ENCODE assay signal across 15 mouse cellular contexts in the genomic region with DNA sequence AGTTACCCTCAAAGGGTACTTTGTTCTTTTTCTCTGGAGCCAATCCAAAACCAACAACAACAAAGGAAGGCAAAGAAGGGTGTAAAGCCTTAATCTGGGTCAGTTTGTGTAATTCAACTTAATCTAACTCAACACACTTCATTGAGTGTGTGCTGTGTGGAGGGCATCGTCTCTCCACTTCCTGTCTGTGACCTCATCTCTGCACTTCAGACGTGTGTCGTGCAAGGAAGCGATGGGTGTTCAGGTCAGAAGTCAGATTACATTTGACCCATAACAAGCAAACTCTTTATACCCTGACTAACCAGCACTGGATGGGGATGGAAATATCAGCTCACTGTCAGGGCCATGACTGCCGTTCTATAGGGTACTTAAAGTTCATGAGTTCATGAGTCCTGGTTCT.
A peak's percentile ranks its signal among the peaks of the same experiment; 100 is the strongest.
DNase-seq lines count a peak whose midpoint lies in the region; ATAC-seq lines count a peak whose summit lies in the region.
"Had no signal": no experiment of that assay in that cellular context is flagged by ENCODE, and none has a peak within 500 bp of the region (broad histone marks: within the 10 kb centered on the region; RNA-seq: fewer than 3 reads in every experiment).

No protein-coding gene starts in this region.

- no peaks in the 10 kb centered on the region for H3K27me3 ChIP-seq in heart, embryonic 14.5 days (ENCODE audit: control insufficient read depth, insufficient read depth, low read length)
- no peaks in the 10 kb centered on the region for H3K27me3 ChIP-seq in midbrain, embryonic 15.5 days (replicated peaks)
- H3K27me3 ChIP-seq: limb, embryonic 15.5 days had no signal

- no peak overlapping the region for H3K4me3 ChIP-seq in heart, embryonic 14.5 days (ENCODE audit: control insufficient read depth in 1 of 2, insufficient read depth in 1 of 2, low read depth in 1 of 2, low read length in 2 of 2)
- H3K4me3 ChIP-seq in midbrain, embryonic 15.5 days: no peak overlapping the region
- H3K4me3 ChIP-seq: limb, embryonic 15.5 days had no signal

- intact Hi-C loops in heart, postnatal 10 days (cut with DNase I): no loop called here

- ATAC-seq in heart, embryonic 14.5 days (ENCODE audit: insufficient number of reproducible peaks, insufficient read depth, low FRiP score, low read depth): 0 out of 2 replicates have a peak, but pooled peaks have one; percentile 40
- ATAC-seq in common myeloid progenitor, adult 5-6 weeks (replicated peaks; ENCODE audit: low read depth, poor library complexity, severe bottlenecking): peak; percentile 70
- peak; percentile 55 for ATAC-seq in megakaryocyte progenitor cell, adult 5-6 weeks (replicated peaks; ENCODE audit: poor library complexity)
- no peak for ATAC-seq in midbrain, embryonic 15.5 days (replicated peaks)
- ATAC-seq: forebrain, embryonic 16.5 days; intestine, embryonic 16.5 days had no signal

- 34% methylated on average over 5 of the region's 5 CpGs for WGBS in heart, embryonic 14.5 days
- WGBS in midbrain, embryonic 15.5 days: 72% methylated on average over 5 of the region's 5 CpGs

- peaks cover 13 to 15% of the 10 kb centered on the region in 2 experiments; a peak in 3 of 4 replicates for H3K4me1 ChIP-seq in heart, embryonic 14.5 days (ENCODE audit: control insufficient read depth in 2 of 2, insufficient read depth in 2 of 2, low read length in 2 of 2)
- no peaks in the 10 kb centered on the region for H3K4me1 ChIP-seq in midbrain, embryonic 15.5 days
- H3K4me1 ChIP-seq: limb, embryonic 15.5 days had no signal

- DNase-seq in heart, postnatal 10 days: no peak
- DNase-seq in B cell, adult 2 months: peak; percentile 13 to 22
- no peak for DNase-seq in urinary bladder, adult 18-20 months (ENCODE audit: low spot score in 2 of 2)
- no peak for DNase-seq in gastrocnemius, postnatal 10 days
- DNase-seq: cerebellum, postnatal 10 days; gastrocnemius, postnatal 14 days; heart, postnatal 36 days; kidney, postnatal 36 days had no signal

- H3K9ac ChIP-seq in heart, embryonic 14.5 days (ENCODE audit: low read length): no peak overlapping the region
- no peak overlapping the region for H3K9ac ChIP-seq in midbrain, embryonic 15.5 days
- H3K9ac ChIP-seq: limb, embryonic 15.5 days had no signal

- no peaks in the 10 kb centered on the region for H3K9me3 ChIP-seq in heart, embryonic 14.5 days (ENCODE audit: control insufficient read depth, low read length)
- H3K9me3 ChIP-seq in midbrain, embryonic 15.5 days: no peaks in the 10 kb centered on the region
- H3K9me3 ChIP-seq: limb, embryonic 15.5 days had no signal

- no peaks in the 10 kb centered on the region for H3K36me3 ChIP-seq in heart, embryonic 14.5 days (ENCODE audit: control insufficient read depth, insufficient read depth, low read length)
- no peaks in the 10 kb centered on the region for H3K36me3 ChIP-seq in midbrain, embryonic 15.5 days (replicated peaks)
- H3K36me3 ChIP-seq: limb, embryonic 15.5 days had no signal

- H3K4me2 ChIP-seq in heart, embryonic 14.5 days (ENCODE audit: low read length): no peak overlapping the region
- no peak overlapping the region for H3K4me2 ChIP-seq in midbrain, embryonic 15.5 days
- H3K4me2 ChIP-seq: limb, embryonic 15.5 days had no signal

- no peak overlapping the region for H3K27ac ChIP-seq in heart, embryonic 14.5 days (replicated peaks in 1 of 2; ENCODE audit: control insufficient read depth in 1 of 2, insufficient read depth in 1 of 2, low read depth in 2 of 2, low read length in 2 of 2)
- H3K27ac ChIP-seq in midbrain, embryonic 15.5 days: no peak overlapping the region
- H3K27ac ChIP-seq: limb, embryonic 15.5 days had no signal

Comparison
In these comparisons a context has a peak if more than half of its experiments do, and no peak if none do; other contexts are left out.
1. DNase-seq: peak in B cell, adult 2 months (2 of 2); none in heart, postnatal 10 days (0 of 2), urinary bladder, adult 18-20 months (0 of 2) and gastrocnemius, postnatal 10 days (single experiment).